Mouse (Mus musculus) intestine, postnatal 0 days (tissue): ENCODE measurements around the gene Smarcd3. TPM values are rescaled to one million over a fixed set of nuclear protein-coding genes. Genes with fewer than 3 reads are reported as not detected.
A peak's percentile ranks its signal among the peaks of the same experiment; 100 is the strongest.

Experiments used
- ATAC-seq: fragments of 200-750 bp; cut with Nextera tagmentation; 2 replicates; pipeline ENCODE4 v1.8.0; 2017; ENCODE audit warnings: mild to moderate bottlenecking, moderate TSS enrichment, moderate library complexity
- H3K27ac ChIP-seq: fragments of 300-500 bp; sonication (generic); 2 replicates; pipeline ENCODE4 v1.5.1; 2014; ENCODE audit warnings: mild to moderate bottlenecking, low read depth, low read length, moderate library complexity
- H3K27me3 ChIP-seq: fragments of 300-500 bp; sonication (generic); replicated peaks from 2 replicates; pipeline ENCODE4 v1.6.1; 2014; ENCODE audit warnings: low read length, mixed read lengths; ENCODE audit not compliant: control insufficient read depth, insufficient read depth
- H3K36me3 ChIP-seq: fragments of 300-500 bp; sonication (generic); 2 replicates; pipeline ENCODE4 v1.6.1; 2014; ENCODE audit warnings: mild to moderate bottlenecking, moderate library complexity; ENCODE audit not compliant: control insufficient read depth, insufficient read depth
- H3K4me1 ChIP-seq: fragments of 300-500 bp; sonication (generic); replicated peaks from 2 replicates; pipeline ENCODE4 v1.6.1; 2014; ENCODE audit warnings: antibody characterized with exemption, low read length, mixed read lengths; ENCODE audit not compliant: control insufficient read depth, insufficient read depth
- H3K4me2 ChIP-seq: fragments of 300-500 bp; sonication (generic); replicated peaks from 2 replicates; pipeline ENCODE4 v1.6.1; 2014; ENCODE audit warnings: low read depth, mild to moderate bottlenecking, moderate library complexity
- H3K4me3 ChIP-seq: fragments of 300-500 bp; sonication (generic); 2 replicates; pipeline ENCODE4 v1.5.1; 2014; ENCODE audit warnings: low read depth, low read length
- H3K9ac ChIP-seq: fragments of 300-500 bp; sonication (generic); 2 replicates; pipeline ENCODE4 v1.6.1; 2014; ENCODE audit warnings: mild to moderate bottlenecking, low read depth, low read length
- H3K9me3 ChIP-seq: fragments of 300-500 bp; sonication (generic); 2 replicates; pipeline ENCODE4 v1.6.1; 2016; ENCODE audit warnings: mixed run types; ENCODE audit not compliant: control insufficient read depth
- CTCF ChIP-seq: sonication (generic); IDR thresholded peaks from 2 replicates; pipeline ENCODE4 v1.5.1; 2016; ENCODE audit warnings: low read depth, mild to moderate bottlenecking, control low read depth, antibody characterized with exemption, moderate library complexity
- WGBS: fragments of 180-500 bp; shearing (Covaris S2); extraction: QIAGEN DNeasy Blood & Tissue Kit; methylation state at CpG from one replicate; pipeline ENCODE4 v1.1.7; 2014; 5-methylcytosine and 5-hydroxymethylcytosine counted together
- polyA plus RNA-seq: library from polyadenylated mRNA; unstranded; fragments of >200 nt; fragmentation: Nextera tagmentation; extraction: Ambion mirVana; gene quantifications from 2 replicates; pipeline ENCODE4 v1.2.1, GENCODE M21; 2015

The Smarcd3 gene
- polyA plus RNA-seq, 1 experiment from 2014 or later: 6.6 TPM

DNA sequence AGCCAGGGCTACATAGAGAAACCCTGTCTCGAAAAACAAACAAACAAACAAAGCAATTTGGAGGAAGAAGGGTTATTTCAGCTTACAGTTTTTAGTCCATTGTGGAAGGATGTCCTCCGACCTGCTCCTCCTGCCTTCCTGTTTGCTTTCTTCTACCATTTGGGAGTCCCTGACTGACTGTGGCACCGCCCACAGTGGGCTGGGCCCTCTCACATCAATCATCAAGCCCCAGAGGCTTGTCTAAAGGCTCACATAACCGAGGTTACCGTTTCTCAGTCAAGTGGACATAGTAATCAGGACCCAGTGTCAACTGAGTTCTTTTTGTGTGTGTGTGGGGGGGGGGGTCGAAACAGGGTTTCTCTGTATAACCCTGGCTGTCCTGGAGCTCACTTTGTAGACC, 13.9 kb upstream of the Smarcd3 start:
- Histone ChIP-seq H3K27me3 (no peaks in the 10 kb centered on the region), H3K4me1 (no peaks in the 10 kb centered on the region), H3K36me3 (no peaks in the 10 kb centered on the region), H3K27ac (no peak overlapping the region), H3K4me2 (no peak overlapping the region), H3K9ac (no peak overlapping the region), H3K9me3 (no peaks in the 10 kb centered on the region), H3K4me3 (no peak overlapping the region)
- no peak for ATAC-seq
- WGBS: 53% methylated on average over 6 of the region's 6 CpGs
- no peak for TF ChIP-seq CTCF

GRCm38 (mm10) chr5:24636987-24637386, 12.8 kb upstream of the Smarcd3 start:
- ATAC-seq: no peak
- peak; percentile 31 for TF ChIP-seq CTCF
- 79% methylated on average over 4 of the region's 4 CpGs for WGBS

DNA sequence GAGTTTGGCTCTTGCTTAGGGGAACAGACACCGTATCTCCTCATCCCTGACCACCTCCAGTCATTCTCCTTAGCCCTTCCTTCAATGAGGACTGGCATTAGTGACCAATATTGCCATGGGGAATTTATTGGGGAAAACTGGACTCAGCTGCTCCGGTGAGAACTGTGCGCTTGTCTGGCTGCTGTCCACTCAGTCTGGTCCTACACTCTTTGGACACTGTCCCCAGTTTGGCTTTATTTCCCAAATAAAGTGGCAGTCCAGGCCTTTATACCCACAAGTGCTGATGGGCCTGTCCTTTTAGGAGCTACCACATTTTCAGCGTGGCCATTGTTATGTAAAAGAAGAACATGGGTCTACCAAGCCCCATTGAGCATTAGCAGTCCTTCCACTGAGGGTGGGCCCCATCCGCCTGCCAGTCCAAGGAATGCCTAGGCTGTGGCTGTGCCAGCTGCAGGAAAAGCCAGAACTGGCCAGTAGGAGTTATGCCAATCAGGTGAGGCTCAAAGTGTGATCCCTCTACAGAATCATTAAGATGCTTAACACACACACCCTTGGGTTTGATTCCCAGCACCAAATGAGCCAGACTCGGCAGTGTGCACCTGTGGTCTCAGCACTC, 11.4 kb upstream of the Smarcd3 start:
- H3K4me2 ChIP-seq: no peak overlapping the region
- H3K9ac ChIP-seq: no peak overlapping the region
- ATAC-seq: no peak
- no peak for TF ChIP-seq CTCF
- H3K27me3 ChIP-seq: no peaks in the 10 kb centered on the region
- H3K4me1 ChIP-seq: no peaks in the 10 kb centered on the region
- H3K27ac ChIP-seq: no peak overlapping the region
- no peaks in the 10 kb centered on the region for H3K36me3 ChIP-seq
- H3K9me3 ChIP-seq: no peaks in the 10 kb centered on the region
- H3K4me3 ChIP-seq: no peak overlapping the region
- 77% methylated on average over 6 of the region's 6 CpGs for WGBS

More at GRCm38 (mm10) chr5:24636987-24637386, 12.8 kb upstream of the Smarcd3 start:
- H3K36me3 ChIP-seq: no peaks in the 10 kb centered on the region
- no peak overlapping the region for H3K4me3 ChIP-seq
- H3K9me3 ChIP-seq: no peaks in the 10 kb centered on the region
- H3K9ac ChIP-seq: no peak overlapping the region
- no peak overlapping the region for H3K4me2 ChIP-seq
- H3K27me3 ChIP-seq: no peaks in the 10 kb centered on the region
- no peaks in the 10 kb centered on the region for H3K4me1 ChIP-seq
- no peak overlapping the region for H3K27ac ChIP-seq

DNA sequence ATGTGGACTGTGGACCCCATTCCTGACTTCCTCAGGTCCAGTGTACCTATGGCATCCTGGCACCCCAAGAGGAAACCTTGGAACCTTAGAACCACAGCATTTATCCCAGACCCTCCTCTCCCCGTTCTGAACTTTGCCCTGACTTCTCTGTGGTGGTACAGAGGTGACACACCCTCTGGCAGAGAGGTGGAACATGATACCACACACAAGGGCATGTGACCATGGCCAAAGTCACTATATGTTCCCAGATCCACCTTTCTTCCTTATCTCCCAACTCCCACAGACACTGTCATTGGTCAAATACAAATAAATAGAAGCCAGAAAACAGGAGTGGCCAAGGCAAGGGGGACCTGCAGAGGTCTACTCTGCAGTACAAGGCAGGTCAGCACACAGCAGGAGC, 10.9 kb upstream of the Smarcd3 start:
- Histone ChIP-seq H3K36me3 (no peaks in the 10 kb centered on the region), H3K27ac (no peak overlapping the region), H3K27me3 (no peaks in the 10 kb centered on the region), H3K9me3 (no peaks in the 10 kb centered on the region), H3K9ac (no peak overlapping the region), H3K4me1 (no peaks in the 10 kb centered on the region), H3K4me3 (no peak overlapping the region), H3K4me2 (no peak overlapping the region)
- 30% methylated on average over 1 of the region's 1 CpGs for WGBS
- peak; percentile 31; the same call in 1 of the 2 replicates for ATAC-seq
- TF ChIP-seq CTCF: no peak

DNA sequence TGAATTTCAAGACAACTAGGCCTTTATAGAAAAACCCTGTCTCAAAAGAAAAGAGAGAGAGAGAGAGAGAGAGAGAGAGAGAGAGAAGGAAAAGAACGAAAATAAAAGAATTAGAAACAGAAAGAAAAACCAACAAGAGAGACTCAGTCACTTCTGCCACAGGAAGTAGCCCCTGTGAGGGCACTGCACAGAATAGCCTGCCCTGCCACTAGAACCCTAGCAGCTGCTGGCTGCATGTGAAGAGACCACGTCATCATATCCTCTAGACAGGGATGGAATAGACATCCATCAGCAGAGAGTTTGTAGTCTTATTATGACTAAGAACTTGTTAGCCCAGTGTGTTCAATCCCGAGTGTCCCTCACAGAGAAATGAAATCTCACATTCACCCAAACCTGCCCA, 5.5 kb upstream of the Smarcd3 start:
- H3K4me1 ChIP-seq: no peaks in the 10 kb centered on the region
- H3K4me3 ChIP-seq: no peak overlapping the region
- H3K36me3 ChIP-seq: no peaks in the 10 kb centered on the region
- no peak for TF ChIP-seq CTCF
- no peak overlapping the region for H3K9ac ChIP-seq
- no peak for ATAC-seq
- no peak overlapping the region for H3K27ac ChIP-seq
- peaks cover 3% of the 10 kb centered on the region; the same call in 1 of the 2 replicates for H3K27me3 ChIP-seq
- no peak overlapping the region for H3K4me2 ChIP-seq
- 58% methylated on average over 3 of the region's 3 CpGs for WGBS
- no peaks in the 10 kb centered on the region for H3K9me3 ChIP-seq

- 40% methylated on average over 4 of the region's 4 CpGs for WGBS
- Histone ChIP-seq H3K27me3 (peaks cover 11% of the 10 kb centered on the region; the same call in 1 of the 2 replicates), H3K4me1 (no peaks in the 10 kb centered on the region), H3K9me3 (no peaks in the 10 kb centered on the region), H3K9ac (no peak overlapping the region), H3K4me3 (no peak overlapping the region), H3K36me3 (no peaks in the 10 kb centered on the region), H3K27ac (no peak overlapping the region), H3K4me2 (peak overlapping the region; percentile 64; the same call in 1 of the 2 replicates)
- ATAC-seq: no peak
- TF ChIP-seq CTCF: no peak
These were observed 560 bp upstream of the Smarcd3 start for GRCm38 (mm10) chr5:24624822-24625120.
